Mouse (Mus musculus) lung, adult 2 months (tissue): ENCODE results near the gene Rab8b.

Experiments
- CTCF ChIP-seq: fragments of 200-500 bp; IDR thresholded peaks from 2 replicates; pipeline ENCODE4 v1.5.1; 2011; ENCODE audit warnings: mild to moderate bottlenecking, low read length, control low read depth; ENCODE audit not compliant: insufficient read depth
- POLR2A ChIP-seq: fragments of 200-500 bp; IDR thresholded peaks from 2 replicates; pipeline ENCODE4 v1.6.1; 2011; ENCODE audit warnings: low read depth, mild to moderate bottlenecking, control low read depth, low read length, borderline replicate concordance; ENCODE audit errors: extremely low read depth

GRCm38 (mm10) chr9:66882406-66882821 is 37.1 kb downstream of the Rab8b start:
- TF ChIP-seq CTCF: no peak
- TF ChIP-seq POLR2A: no peak
